Comparison of ENCODE assay signal across 22 mouse cellular contexts in genomic region chr3:144165439-144165838, GRCm38 (mm10). TPM values are rescaled to one million over a fixed set of nuclear protein-coding genes. Genes with fewer than 3 reads are reported as not detected.
DNase-seq lines count a peak whose midpoint lies in the region; ATAC-seq and TF ChIP-seq lines count a peak whose summit lies in the region.
"Had no signal": no experiment of that assay in that cellular context is flagged by ENCODE, and none has a peak within 500 bp of the region (broad histone marks: within the 10 kb centered on the region; RNA-seq: fewer than 3 reads in every experiment).

No protein-coding gene starts in this region.

- no peak for TF ChIP-seq CTCF in testis, adult 2 months (IDR thresholded peaks at IDR 0.05; ENCODE audit: control insufficient read depth, insufficient read depth, insufficient replicate concordance, low read depth, low read length)

- H3K27ac ChIP-seq in testis, adult 2 months (ENCODE audit: control insufficient read depth, insufficient read depth, low read depth, low read length), result peak overlapping the region; percentile 51; the same call in 1 of the 2 replicates
- H3K27ac ChIP-seq in lung, embryonic 15.5 days, result no peak overlapping the region
- H3K27ac ChIP-seq: embryonic facial prominence, embryonic 12.5 days; hindbrain, embryonic 10.5 days; hindbrain, embryonic 15.5 days; limb, embryonic 15.5 days; liver, embryonic 13.5 days; midbrain, embryonic 15.5 days; stomach, postnatal 0 days had no signal

- 62% methylated on average over 12 of the region's 12 CpGs for WGBS in lung, embryonic 15.5 days

- no peak for DNase-seq in testis, postnatal 14 days (ENCODE audit: low spot score)
- peak; percentile 36 for DNase-seq in lung, postnatal 25 days (ENCODE audit: low spot score)
- no peak for DNase-seq in frontal cortex, postnatal 36 days (ENCODE audit: low spot score in 2 of 2)
- DNase-seq in retina, postnatal 1 day, result no peak
- DNase-seq: B cell, adult 2 months; cerebellum, adult 2 months; cerebellum, postnatal 14 days; left cerebral cortex, postnatal 4 days; liver, embryonic 13.5 days; right cerebral cortex, postnatal 4 days had no signal

- TF ChIP-seq POLR2A in testis, adult 2 months (IDR thresholded peaks at IDR 0.05; ENCODE audit: control insufficient read depth, low read depth, low read length), result no peak

- no peaks in the 10 kb centered on the region for H3K9me3 ChIP-seq in lung, embryonic 15.5 days
- H3K9me3 ChIP-seq: embryonic facial prominence, embryonic 12.5 days; heart, embryonic 13.5 days; hindbrain, embryonic 10.5 days; hindbrain, embryonic 15.5 days; limb, embryonic 15.5 days; liver, embryonic 13.5 days; midbrain, embryonic 15.5 days had no signal

- H3K4me1 ChIP-seq in testis, adult 2 months (ENCODE audit: control insufficient read depth, insufficient read depth, low read length), result peaks cover 8% of the 10 kb centered on the region
- H3K4me1 ChIP-seq in lung, embryonic 15.5 days, result no peaks in the 10 kb centered on the region
- H3K4me1 ChIP-seq: hindbrain, embryonic 10.5 days; hindbrain, embryonic 15.5 days; liver, embryonic 13.5 days; midbrain, embryonic 15.5 days had no signal

- H3K4me3 ChIP-seq in testis, adult 2 months (ENCODE audit: control insufficient read depth, low read depth, low read length), result peak overlapping the region; percentile 11; the same call in 1 of the 2 replicates
- H3K4me3 ChIP-seq in lung, embryonic 15.5 days, result no peak overlapping the region
- H3K4me3 ChIP-seq: embryonic facial prominence, embryonic 12.5 days; heart, embryonic 13.5 days; hindbrain, embryonic 10.5 days; hindbrain, embryonic 15.5 days; layer of hippocampus, adult 2 months; limb, embryonic 15.5 days; liver, embryonic 13.5 days; midbrain, embryonic 15.5 days had no signal

- H3K4me2 ChIP-seq in lung, embryonic 15.5 days, result peak overlapping the region; percentile 16; the same call in 1 of the 2 replicates
- H3K4me2 ChIP-seq: embryonic facial prominence, embryonic 12.5 days; hindbrain, embryonic 15.5 days; limb, embryonic 15.5 days; liver, embryonic 13.5 days; midbrain, embryonic 15.5 days had no signal

- H3K36me3 ChIP-seq in testis, adult 2 months (ENCODE audit: control insufficient read depth, insufficient read depth, low read length), result no peaks in the 10 kb centered on the region
- H3K36me3 ChIP-seq in lung, embryonic 15.5 days, result no peaks in the 10 kb centered on the region
- H3K36me3 ChIP-seq: embryonic facial prominence, embryonic 12.5 days; heart, embryonic 13.5 days; hindbrain, embryonic 10.5 days; hindbrain, embryonic 15.5 days; limb, embryonic 15.5 days; liver, embryonic 13.5 days; midbrain, embryonic 15.5 days had no signal

- H3K27me3 ChIP-seq in testis, adult 2 months (ENCODE audit: control insufficient read depth, insufficient read depth, low read length), result no peaks in the 10 kb centered on the region
- H3K27me3 ChIP-seq in lung, embryonic 15.5 days, result no peaks in the 10 kb centered on the region
- H3K27me3 ChIP-seq: embryonic facial prominence, embryonic 12.5 days; heart, embryonic 13.5 days; hindbrain, embryonic 15.5 days; limb, embryonic 15.5 days; liver, embryonic 13.5 days; midbrain, embryonic 15.5 days had no signal

- ATAC-seq in lung, embryonic 15.5 days (ENCODE audit: borderline replicate concordance, extremely low read depth, low FRiP score, low TSS enrichment), result peak; percentile 53; the same call in 1 of the 2 replicates
- ATAC-seq: activated CD4-positive, CD25-positive, alpha-beta regulatory T cell, adult 4 months; inflammation-experienced regulatory T-cells, adult 6 months; midbrain, embryonic 15.5 days had no signal

- no peak overlapping the region for H3K9ac ChIP-seq in lung, embryonic 15.5 days
- H3K9ac ChIP-seq: embryonic facial prominence, embryonic 12.5 days; heart, embryonic 13.5 days; hindbrain, embryonic 15.5 days; limb, embryonic 15.5 days; liver, embryonic 13.5 days; midbrain, embryonic 15.5 days had no signal

RNA-seq across cellular contexts. Expression of gene Lmo4, which starts 39.6 kb away (rescaled TPM):
- 10.3 and 12.4 TPM in 2 replicates for polyA plus RNA-seq in testis, adult 2 months (2012; rRNA removed)
- polyA plus RNA-seq in lung, embryonic 15.5 days (2015; fragmentation: Nextera tagmentation; extraction: Ambion mirVana), result 60.7 and 61.7 TPM in 2 replicates
